ENCODE assay signal across 25 mouse cellular contexts in the genomic region with DNA sequence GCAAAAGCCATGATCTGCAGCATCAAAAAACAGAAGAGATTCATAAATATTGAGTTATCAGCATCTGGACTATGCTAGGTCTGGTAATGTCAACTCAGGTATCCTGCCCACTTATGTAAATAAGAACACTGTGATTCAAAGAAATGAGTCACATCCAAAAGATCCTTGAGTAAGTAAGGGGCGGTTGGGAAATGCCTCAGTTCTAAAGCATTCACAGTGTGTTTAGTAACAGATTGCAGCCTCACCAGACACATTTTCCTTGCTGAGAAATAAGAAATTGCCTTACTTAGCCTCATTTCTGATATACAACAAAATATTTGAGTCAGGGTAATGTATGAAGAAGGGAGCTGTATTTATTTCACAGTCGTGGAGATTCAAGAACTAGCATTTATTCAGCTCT.
"Had no signal": no experiment of that assay in that cellular context is flagged by ENCODE, and none has a peak within 500 bp of the region (broad histone marks: within the 10 kb centered on the region; RNA-seq: fewer than 3 reads in every experiment).

No protein-coding gene starts in this region.

- H3K4me2 ChIP-seq: heart, embryonic 12.5 days; hindbrain, embryonic 12.5 days; hindbrain, embryonic 14.5 days; intestine, embryonic 15.5 days; kidney, embryonic 15.5 days; limb, embryonic 13.5 days; limb, embryonic 15.5 days; liver, embryonic 12.5 days had no signal

- H3K9me3 ChIP-seq: heart, embryonic 10.5 days; heart, embryonic 12.5 days; hindbrain, embryonic 10.5 days; hindbrain, embryonic 12.5 days; intestine, embryonic 15.5 days; kidney, embryonic 15.5 days; limb, embryonic 13.5 days; limb, embryonic 15.5 days had no signal

- H3K4me1 ChIP-seq: heart, embryonic 10.5 days; heart, embryonic 12.5 days; hindbrain, embryonic 10.5 days; hindbrain, embryonic 12.5 days; intestine, embryonic 15.5 days; kidney, embryonic 15.5 days; limb, embryonic 13.5 days; limb, embryonic 15.5 days; liver, embryonic 12.5 days had no signal

- DNase-seq: gastrocnemius, adult 2 months; gastrocnemius, postnatal 10 days; gastrocnemius, postnatal 25 days; heart, adult 18-20 months; heart, postnatal 10 days; heart, postnatal 4 days; kidney, adult 2 months; kidney, adult 9 months; kidney, postnatal 14 days; kidney, postnatal 36 days had no signal

- H3K36me3 ChIP-seq: heart, embryonic 10.5 days; heart, embryonic 12.5 days; hindbrain, embryonic 10.5 days; hindbrain, embryonic 12.5 days; intestine, embryonic 15.5 days; kidney, embryonic 15.5 days; limb, embryonic 13.5 days; limb, embryonic 15.5 days; liver, embryonic 12.5 days had no signal

- H3K9ac ChIP-seq: heart, embryonic 12.5 days; hindbrain, embryonic 12.5 days; hindbrain, embryonic 14.5 days; intestine, embryonic 15.5 days; kidney, embryonic 15.5 days; limb, embryonic 13.5 days; limb, embryonic 15.5 days; liver, embryonic 12.5 days; liver, embryonic 14.5 days had no signal

- H3K27me3 ChIP-seq: heart, embryonic 12.5 days; hindbrain, embryonic 12.5 days; intestine, embryonic 15.5 days; kidney, embryonic 15.5 days; limb, embryonic 13.5 days; limb, embryonic 15.5 days; liver, embryonic 12.5 days had no signal

- ATAC-seq: hindbrain, embryonic 16.5 days; inflammation-experienced regulatory T-cells, adult 6 months; intestine, embryonic 15.5 days; intestine, postnatal 0 days; liver, embryonic 12.5 days had no signal

- H3K27ac ChIP-seq: gastrocnemius, adult 2 months; heart, embryonic 10.5 days; hindbrain, embryonic 10.5 days; hindbrain, embryonic 12.5 days; hindbrain, embryonic 14.5 days; intestine, embryonic 15.5 days; kidney, embryonic 15.5 days; kidney, postnatal 0 days; limb, embryonic 13.5 days; limb, embryonic 15.5 days; liver, embryonic 12.5 days; liver, embryonic 14.5 days had no signal

- H3K4me3 ChIP-seq: gastrocnemius, adult 2 months; heart, embryonic 10.5 days; heart, embryonic 12.5 days; hindbrain, embryonic 10.5 days; hindbrain, embryonic 12.5 days; intestine, embryonic 15.5 days; kidney, embryonic 15.5 days; limb, embryonic 13.5 days; limb, embryonic 15.5 days; liver, embryonic 12.5 days had no signal
